Mouse (Mus musculus) layer of hippocampus, adult 2 months (tissue): ENCODE measurements around the gene Nsun6. TPM values are rescaled to one million over a fixed set of nuclear protein-coding genes. Genes with fewer than 3 reads are reported as not detected.

Experiments
- DNase-seq, 2 experiments: peaks; one replicate each; pipeline ENCODE4 v3.0.0; 2022; ENCODE audit warnings: low spot score in 2 of 2
- H3K27ac ChIP-seq: fragments of 200-600 bp; 2 replicates; pipeline ENCODE4 v1.8.1; 2022
- H3K4me3 ChIP-seq: fragments of 200-600 bp; 2 replicates; pipeline ENCODE4 v1.8.1; 2022; ENCODE audit warnings: mild to moderate bottlenecking
- CTCF ChIP-seq: fragments of 200-600 bp; conservative IDR thresholded peaks from 2 replicates; pipeline ENCODE4 v1.8.1; 2022; ENCODE audit warnings: antibody characterized with exemption, mild to moderate bottlenecking, moderate library complexity
- total RNA-seq, 2 experiments: library from RNA; stranded (reverse); gene quantifications; 2 replicates each; pipeline ENCODE4 v1.2.3; 2021

The Nsun6 gene
- total RNA-seq, 2 experiments from 2014 or later = 8.5 to 14.6 TPM

GRCm38 (mm10) chr2:14960963-14961488 lies 93.8 kb downstream of the Nsun6 start:
- no peak for DNase-seq
- H3K27ac ChIP-seq = peak overlapping the region; percentile 79
- no peak overlapping the region for H3K4me3 ChIP-seq
- no peak for TF ChIP-seq CTCF

- Histone ChIP-seq H3K27ac (no peak overlapping the region), H3K4me3 (no peak overlapping the region)
- TF ChIP-seq CTCF = no peak
- DNase-seq = no peak
Observed at GRCm38 (mm10) chr2:14953090-14953489, 101.8 kb downstream of the Nsun6 start.

Other genes with a start within 250 kb of the Nsun6 start
- gene Arl5b, start 5.7 kb downstream of the Nsun6 start, total RNA-seq = 10 to 100 TPM; 24.9 to 33.6 TPM